Mouse (Mus musculus): ENCODE results near the gene Pnpla8.

Pnpla8 gene

GRCm38 (mm10) chr12:44357460-44357859 is 136.3 kb downstream of the Pnpla8 start:
- no peak for DNase-seq

DNA sequence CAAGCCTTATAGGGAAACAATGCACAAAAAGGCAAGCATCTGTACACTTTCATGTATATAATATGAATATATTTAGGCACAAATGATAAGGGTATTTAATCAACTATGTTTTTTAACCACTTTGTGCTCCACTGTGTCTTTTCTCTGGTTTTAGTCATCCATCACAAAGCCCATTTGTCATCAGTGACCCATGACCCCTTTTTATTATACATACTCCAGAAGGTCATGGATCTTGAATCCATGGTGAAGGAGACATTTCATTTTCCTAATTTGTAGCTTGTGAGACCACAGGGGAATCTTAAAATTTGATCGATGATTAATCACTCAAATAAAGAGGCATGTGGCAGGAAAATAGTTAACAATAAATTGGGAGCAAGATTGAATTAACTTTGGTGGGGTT is 136.7 kb downstream of the Pnpla8 start:
- DNase-seq: no peak

GRCm38 (mm10) chr12:44371076-44371710 is 150.0 kb downstream of the Pnpla8 start:
- DNase-seq: no peak

Measured in cerebellum, postnatal 25 days (tissue).